Comparison of ENCODE assay signal across 25 mouse cellular contexts in the genomic region with DNA sequence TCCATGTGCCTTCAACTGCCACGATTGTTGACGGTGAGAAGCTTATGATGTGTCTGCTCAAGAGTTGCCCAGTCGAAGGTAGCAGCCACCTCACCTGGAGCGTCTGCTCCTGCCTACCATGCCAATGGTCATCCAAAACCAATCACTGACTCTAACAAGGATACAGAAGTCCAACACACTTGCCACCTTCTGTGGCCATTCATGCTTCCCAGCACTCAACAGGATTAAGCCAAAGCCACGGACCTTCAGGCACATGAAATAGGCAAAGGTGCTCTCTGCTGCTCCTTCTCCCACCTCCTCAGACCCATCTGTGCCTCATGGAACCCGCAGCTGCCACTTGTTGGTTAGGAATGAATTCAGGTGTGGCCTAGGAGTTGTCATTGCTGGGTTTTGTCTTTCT.
"Had no signal": no experiment of that assay in that cellular context is flagged by ENCODE, and none has a peak within 500 bp of the region (broad histone marks: within the 10 kb centered on the region; RNA-seq: fewer than 3 reads in every experiment).

No protein-coding gene starts in this region.

- H3K27me3 ChIP-seq: heart, embryonic 12.5 days; hindbrain, embryonic 12.5 days; limb, embryonic 12.5 days had no signal

- H3K4me2 ChIP-seq: heart, embryonic 12.5 days; hindbrain, embryonic 12.5 days; hindbrain, embryonic 14.5 days; limb, embryonic 12.5 days; liver, embryonic 11.5 days; liver, embryonic 13.5 days had no signal

- H3K4me1 ChIP-seq: heart, embryonic 12.5 days; hindbrain, embryonic 10.5 days; hindbrain, embryonic 12.5 days; limb, embryonic 10.5 days; limb, embryonic 12.5 days; liver, embryonic 13.5 days had no signal

- H3K4me3 ChIP-seq: gastrocnemius, adult 2 months; heart, adult 2 months; heart, embryonic 12.5 days; hindbrain, embryonic 10.5 days; hindbrain, embryonic 12.5 days; layer of hippocampus, adult 2 months; left cerebral cortex, adult 2 months; limb, embryonic 10.5 days; limb, embryonic 12.5 days; liver, embryonic 13.5 days had no signal

- H3K27ac ChIP-seq: gastrocnemius, adult 2 months; heart, adult 2 months; hindbrain, embryonic 10.5 days; hindbrain, embryonic 12.5 days; hindbrain, embryonic 14.5 days; layer of hippocampus, adult 2 months; left cerebral cortex, adult 2 months; limb, embryonic 10.5 days; limb, embryonic 12.5 days; liver, embryonic 13.5 days had no signal

- H3K9ac ChIP-seq: heart, embryonic 12.5 days; hindbrain, embryonic 12.5 days; hindbrain, embryonic 14.5 days; limb, embryonic 12.5 days; liver, embryonic 13.5 days had no signal

- DNase-seq: gastrocnemius, adult 2 months; gastrocnemius, postnatal 10 days; gastrocnemius, postnatal 25 days; heart, adult 2 months; heart, postnatal 10 days; heart, postnatal 4 days; kidney, adult 18-20 months; kidney, adult 8-10 months; kidney, postnatal 10 days; kidney, postnatal 25 days; kidney, postnatal 4 days; liver; liver, embryonic 13.5 days had no signal

- ATAC-seq: hindbrain, embryonic 16.5 days; inflammation-experienced regulatory T-cells, adult 6 months; intestine, embryonic 16.5 days had no signal

- H3K9me3 ChIP-seq: heart, embryonic 12.5 days; hindbrain, embryonic 10.5 days; hindbrain, embryonic 12.5 days; limb, embryonic 10.5 days; limb, embryonic 12.5 days; liver, embryonic 13.5 days had no signal

- H3K36me3 ChIP-seq: heart, embryonic 12.5 days; hindbrain, embryonic 10.5 days; hindbrain, embryonic 12.5 days; limb, embryonic 10.5 days; limb, embryonic 12.5 days; liver, embryonic 13.5 days had no signal
